Mouse (Mus musculus) erythroblast, adult 5-6 weeks (primary cell): Measurements from ENCODE around the gene Pou3f3. TPM values are rescaled to one million over a fixed set of nuclear protein-coding genes. Genes with fewer than 3 reads are reported as not detected.

Experiments used
- ATAC-seq: replicated peaks from 2 replicates; pipeline ENCODE4 v1.8.0; 2016; ENCODE audit warnings: moderate number of reproducible peaks, mild to moderate bottlenecking, moderate TSS enrichment, inconsistent platforms; ENCODE audit not compliant: poor library complexity, low FRiP score, severe bottlenecking
- total RNA-seq, 2 experiments: library from RNA; stranded (forward) in 1 of 2; stranded (reverse) in 1 of 2; fragments of 150-400 nt in 1 of 2; fragments of 200-764, 138-1000 nt in 1 of 2; gene quantifications; 2 replicates each; pipeline versions ENCODE4 v1.2.3 to v1.2.4; 2015 to 2017; ENCODE audit warnings: low replicate concordance in 2 of 2

The Pou3f3 gene
- total RNA-seq, 2 experiments from 2014 or later: not detected

GRCm38 (mm10) chr1:42693852-42694251 is 1.7 kb upstream of the Pou3f3 start:
- ATAC-seq: no peak

GRCm38 (mm10) chr1:42694290-42694664 is 1.3 kb upstream of the Pou3f3 start:
- no peak for ATAC-seq

- ATAC-seq: no peak
These were observed 647 bp upstream of the Pou3f3 start for GRCm38 (mm10) chr1:42694665-42695577.

- ATAC-seq: no peak
These were observed 933 bp downstream of the Pou3f3 start for GRCm38 (mm10) chr1:42696371-42697031.

- no peak for ATAC-seq
These were observed 1.8 kb downstream of the Pou3f3 start for GRCm38 (mm10) chr1:42697321-42697755.

GRCm38 (mm10) chr1:42697756-42698583 is 2.4 kb downstream of the Pou3f3 start:
- no peak for ATAC-seq

GRCm38 (mm10) chr1:42698584-42699333 is 3.2 kb downstream of the Pou3f3 start:
- ATAC-seq: no peak

GRCm38 (mm10) chr1:42699471-42699871 is 3.9 kb downstream of the Pou3f3 start:
- no peak for ATAC-seq

- ATAC-seq: no peak
These were observed 4.6 kb downstream of the Pou3f3 start for GRCm38 (mm10) chr1:42700171-42700570.

- no peak for ATAC-seq
These were observed 5.2 kb downstream of the Pou3f3 start for GRCm38 (mm10) chr1:42700815-42701214.

GRCm38 (mm10) chr1:42701833-42702611 is 6.5 kb downstream of the Pou3f3 start:
- no peak for ATAC-seq

GRCm38 (mm10) chr1:42702984-42703383 is 7.4 kb downstream of the Pou3f3 start:
- no peak for ATAC-seq

GRCm38 (mm10) chr1:42703424-42703823 is 7.9 kb downstream of the Pou3f3 start:
- ATAC-seq: no peak

- no peak for ATAC-seq
These were observed 8.5 kb downstream of the Pou3f3 start for GRCm38 (mm10) chr1:42703851-42704613.

GRCm38 (mm10) chr1:42704981-42705810 is 9.6 kb downstream of the Pou3f3 start:
- ATAC-seq: no peak

- ATAC-seq: no peak
These were observed 10.2 kb downstream of the Pou3f3 start for GRCm38 (mm10) chr1:42705811-42706160.

GRCm38 (mm10) chr1:42707196-42707595 is 11.6 kb downstream of the Pou3f3 start:
- no peak for ATAC-seq
